Mouse (Mus musculus): ENCODE measurements around the gene Sapcd2. TPM values are rescaled to one million over a fixed set of nuclear protein-coding genes. Genes with fewer than 3 reads are reported as not detected.

The Sapcd2 gene
- total and polyA plus RNA-seq, 2 experiments from 2014 or later: 20.2 to 38.1 TPM

- Histone ChIP-seq H3K9ac (replicated peaks; ENCODE audit: low read length) (no peak overlapping the region), H3K36me3 (ENCODE audit: insufficient read depth, low read length) (no peaks in the 10 kb centered on the region), H3K27ac (no peak overlapping the region), H3K27me3 (ENCODE audit: insufficient read depth, low read length) (no peaks in the 10 kb centered on the region), H3K4me2 (ENCODE audit: low read depth, low read length) (no peak overlapping the region), H3K9me3 (ENCODE audit: low read length) (no peaks in the 10 kb centered on the region), H3K4me1 (ENCODE audit: insufficient read depth, low read length) (peaks cover 3% of the 10 kb centered on the region; the same call in 1 of the 2 replicates), H3K4me3 (ENCODE audit: low read length) (no peak overlapping the region)
- 92% methylated on average over 3 of the region's 3 CpGs for WGBS
- TF ChIP-seq CTCF (IDR thresholded peaks at IDR 0.05; ENCODE audit: low read depth): no peak
- ATAC-seq (no peak), DNase-seq (ENCODE audit: low spot score) (no peak)
Observed at GRCm38 (mm10) chr2:25369996-25370395, 2.1 kb upstream of the Sapcd2 start.

GRCm38 (mm10) chr2:25372644-25373391 lies 697 bp downstream of the Sapcd2 start:
- ATAC-seq (no peak), DNase-seq (ENCODE audit: low spot score) (no peak)
- H3K4me3 ChIP-seq (ENCODE audit: low read length): peak overlapping the region; percentile 70
- H3K27ac ChIP-seq: peak overlapping the region; percentile 56; the same call in 1 of the 2 replicates
- TF ChIP-seq CTCF (IDR thresholded peaks at IDR 0.05; ENCODE audit: low read depth): no peak
- no peaks in the 10 kb centered on the region for H3K27me3 ChIP-seq (ENCODE audit: insufficient read depth, low read length)
- 2% methylated on average over 42 of the region's 42 CpGs for WGBS
- no peaks in the 10 kb centered on the region for H3K36me3 ChIP-seq (ENCODE audit: insufficient read depth, low read length)
- peak overlapping the region; percentile 67 for H3K9ac ChIP-seq (replicated peaks; ENCODE audit: low read length)
- peaks cover 3% of the 10 kb centered on the region; the same call in 1 of the 2 replicates for H3K4me1 ChIP-seq (ENCODE audit: insufficient read depth, low read length)
- H3K9me3 ChIP-seq (ENCODE audit: low read length): no peaks in the 10 kb centered on the region
- peak overlapping the region; percentile 98 for H3K4me2 ChIP-seq (ENCODE audit: low read depth, low read length)

- H3K36me3 ChIP-seq (ENCODE audit: insufficient read depth, low read length): no peaks in the 10 kb centered on the region
- TF ChIP-seq CTCF (IDR thresholded peaks at IDR 0.05; ENCODE audit: low read depth): no peak
- H3K27ac ChIP-seq: 0 out of 2 replicates have a peak overlapping the region, but pooled peaks have one; percentile 56
- H3K9ac ChIP-seq (replicated peaks; ENCODE audit: low read length): peak overlapping the region; percentile 67; the same call in 1 of the 2 replicates
- no peaks in the 10 kb centered on the region for H3K9me3 ChIP-seq (ENCODE audit: low read length)
- ATAC-seq: peak; percentile 46
- peak overlapping the region; percentile 98 for H3K4me2 ChIP-seq (ENCODE audit: low read depth, low read length)
- WGBS: 25% methylated on average over 2 of the region's 2 CpGs
- no peaks in the 10 kb centered on the region for H3K27me3 ChIP-seq (ENCODE audit: insufficient read depth, low read length)
- peak; percentile 58 for DNase-seq (ENCODE audit: low spot score)
- H3K4me3 ChIP-seq (ENCODE audit: low read length): peak overlapping the region; percentile 70
- H3K4me1 ChIP-seq (ENCODE audit: insufficient read depth, low read length): peaks cover 3% of the 10 kb centered on the region; the same call in 1 of the 2 replicates
Observed at GRCm38 (mm10) chr2:25373431-25373830, 1.3 kb downstream of the Sapcd2 start.

GRCm38 (mm10) chr2:25376589-25376988 lies 4.5 kb downstream of the Sapcd2 start:
- Histone ChIP-seq H3K36me3 (ENCODE audit: insufficient read depth, low read length) (no peaks in the 10 kb centered on the region), H3K4me3 (ENCODE audit: low read length) (no peak overlapping the region), H3K27ac (no peak overlapping the region), H3K4me1 (ENCODE audit: insufficient read depth, low read length) (peaks cover 2% of the 10 kb centered on the region; the same call in 1 of the 2 replicates), H3K9me3 (ENCODE audit: low read length) (no peaks in the 10 kb centered on the region), H3K4me2 (ENCODE audit: low read depth, low read length) (no peak overlapping the region), H3K27me3 (ENCODE audit: insufficient read depth, low read length) (no peaks in the 10 kb centered on the region), H3K9ac (replicated peaks; ENCODE audit: low read length) (no peak overlapping the region)
- ATAC-seq (peak; percentile 43; the same call in 1 of the 2 replicates), DNase-seq (ENCODE audit: low spot score) (peak; percentile 79)
- 55% methylated on average over 4 of the region's 4 CpGs for WGBS
- TF ChIP-seq CTCF (IDR thresholded peaks at IDR 0.05; ENCODE audit: low read depth): peak; percentile 87

GRCm38 (mm10) chr2:25384492-25384891 lies 12.4 kb downstream of the Sapcd2 start:
- Histone ChIP-seq H3K4me2 (ENCODE audit: low read depth, low read length) (no peak overlapping the region), H3K9ac (replicated peaks; ENCODE audit: low read length) (no peak overlapping the region), H3K27ac (no peak overlapping the region), H3K27me3 (ENCODE audit: insufficient read depth, low read length) (no peaks in the 10 kb centered on the region), H3K4me3 (ENCODE audit: low read length) (no peak overlapping the region), H3K9me3 (ENCODE audit: low read length) (no peaks in the 10 kb centered on the region), H3K4me1 (ENCODE audit: insufficient read depth, low read length) (no peaks in the 10 kb centered on the region), H3K36me3 (ENCODE audit: insufficient read depth, low read length) (no peaks in the 10 kb centered on the region)
- ATAC-seq: no peak
- WGBS: 79% methylated on average over 5 of the region's 5 CpGs
- no peak for DNase-seq (ENCODE audit: low spot score)
- no peak for TF ChIP-seq CTCF (IDR thresholded peaks at IDR 0.05; ENCODE audit: low read depth)

GRCm38 (mm10) chr2:25391266-25391665 lies 19.1 kb downstream of the Sapcd2 start:
- TF ChIP-seq CTCF (IDR thresholded peaks at IDR 0.05; ENCODE audit: low read depth): no peak
- no peaks in the 10 kb centered on the region for H3K9me3 ChIP-seq (ENCODE audit: low read length)
- DNase-seq (ENCODE audit: low spot score): peak; percentile 43
- no peak overlapping the region for H3K27ac ChIP-seq
- WGBS: 61% methylated on average over 5 of the region's 5 CpGs
- peaks cover 8% of the 10 kb centered on the region; the same call in 1 of the 2 replicates for H3K4me1 ChIP-seq (ENCODE audit: insufficient read depth, low read length)
- no peak for ATAC-seq
- H3K36me3 ChIP-seq (ENCODE audit: insufficient read depth, low read length): no peaks in the 10 kb centered on the region
- no peaks in the 10 kb centered on the region for H3K27me3 ChIP-seq (ENCODE audit: insufficient read depth, low read length)
- H3K9ac ChIP-seq (replicated peaks; ENCODE audit: low read length): no peak overlapping the region
- no peak overlapping the region for H3K4me2 ChIP-seq (ENCODE audit: low read depth, low read length)
- no peak overlapping the region for H3K4me3 ChIP-seq (ENCODE audit: low read length)
